Mouse (Mus musculus): Measurements from ENCODE around the gene Galnt3. TPM values are rescaled to one million over a fixed set of nuclear protein-coding genes. Genes with fewer than 3 reads are reported as not detected.

Galnt3 gene
- total RNA-seq, 2 experiments from 2014 or later: 9.1 to 13.0 TPM

- ATAC-seq (replicated peaks; ENCODE audit: poor library complexity, severe bottlenecking): no peak
These were observed 89.7 kb downstream of the Galnt3 start for GRCm38 (mm10) chr2:66034907-66035679.

Other genes starting within 250 kb of the Galnt3 start
- gene Ttc21b, start 131.6 kb upstream of the Galnt3 start, total RNA-seq (2014; fragmentation: Nextera tagmentation): 5.4 and 9.5 TPM in 2 replicates
- 7.1 and 7.6 TPM in 2 replicates for gene Ttc21b, start 131.6 kb upstream of the Galnt3 start, total RNA-seq (2017)